Mouse (Mus musculus): Measurements from ENCODE around the gene Plekhd1.

- TF ChIP-seq POLR2A (IDR thresholded peaks at IDR 0.05; ENCODE audit: low read depth, low read length) (no peak), CTCF (conservative IDR thresholded peaks at IDR 0.05; ENCODE audit: insufficient read depth, insufficient read length, low read depth, low read length) (no peak)
Observed at GRCm38 (mm10) chr12:80706208-80706914, 14.0 kb downstream of the Plekhd1 start.
